Mouse (Mus musculus) spleen, adult 2 months (tissue): Measurements from ENCODE around the gene Ap3b2.

Source experiments
- CTCF ChIP-seq: fragments of 200-500 bp; IDR thresholded peaks from 2 replicates; pipeline ENCODE4 v1.5.1; 2011; ENCODE audit warnings: mild to moderate bottlenecking, inconsistent platforms; ENCODE audit not compliant: insufficient read depth, insufficient read length, insufficient replicate concordance; ENCODE audit errors: extremely low read depth
- POLR2A ChIP-seq: fragments of 200-500 bp; IDR thresholded peaks from 2 replicates; pipeline ENCODE4 v1.6.1; 2011; ENCODE audit warnings: low read depth, low read length, inconsistent platforms

DNA sequence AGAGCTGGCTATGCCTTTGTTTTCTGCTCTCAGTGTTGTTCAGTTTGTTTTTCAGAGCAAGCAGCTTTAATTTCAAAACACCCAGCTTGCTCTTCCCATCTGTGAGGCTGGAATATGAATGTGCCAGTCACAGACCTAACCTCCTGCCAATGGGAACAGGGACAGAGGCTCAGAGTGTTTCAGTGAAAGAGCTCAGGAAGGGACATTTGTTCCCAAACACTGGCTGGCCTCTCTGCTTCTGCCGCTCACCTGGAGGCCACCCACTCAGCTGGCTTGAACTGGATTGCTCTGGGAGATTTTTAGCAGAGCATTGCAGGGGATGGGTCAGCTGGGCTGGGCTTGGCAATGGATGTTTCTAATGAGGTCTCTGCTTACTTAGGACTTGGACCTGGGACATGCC is 47.3 kb upstream of the Ap3b2 start:
- TF ChIP-seq CTCF (no peak), POLR2A (no peak)
